Mouse (Mus musculus): ENCODE measurements around the gene Spns1. TPM values are rescaled to one million over a fixed set of nuclear protein-coding genes. Genes with fewer than 3 reads are reported as not detected.
"Not testable (repeated sequence)": the region's sequence is repeated elsewhere in the genome, so short reads cannot be mapped to it uniquely, and the experiment has no call there.

Spns1 gene
- polyA plus RNA-seq, 1 experiment from 2014 or later, result 80.1 TPM

DNA sequence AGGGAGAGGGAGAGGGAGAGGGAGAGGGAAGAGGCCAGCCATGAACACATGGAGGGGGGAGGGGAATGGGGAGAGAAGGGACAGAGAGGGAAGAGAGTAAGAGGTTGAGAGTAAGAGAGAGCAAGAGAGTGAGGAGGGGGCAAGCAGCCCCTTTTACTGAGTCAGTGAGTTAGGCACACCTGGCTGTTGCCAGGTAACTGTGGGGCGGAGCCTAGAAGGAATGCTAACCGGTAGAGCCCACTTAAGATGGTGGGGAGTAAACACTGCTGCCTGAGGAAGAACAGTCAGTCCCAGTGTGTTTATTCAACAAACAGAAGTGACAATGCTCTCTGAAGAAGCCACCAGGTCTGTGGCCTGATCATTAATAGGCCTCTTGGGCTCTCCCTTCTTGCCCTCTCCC lies 46.6 kb downstream of the Spns1 start:
- WGBS, result 63% methylated on average over 2 of the region's 2 CpGs
- Histone ChIP-seq H3K36me3 (ENCODE audit: control insufficient read depth, insufficient read depth) (no peaks in the 10 kb centered on the region), H3K9ac (replicated peaks; ENCODE audit: low read depth, low read length) (no peak overlapping the region), H3K4me2 (ENCODE audit: low read length) (no peak overlapping the region), H3K4me3 (replicated peaks; ENCODE audit: low read length) (no peak overlapping the region), H3K27ac (ENCODE audit: low read length) (no peak overlapping the region), H3K27me3 (replicated peaks; ENCODE audit: control insufficient read depth, insufficient read depth, low read length) (no peaks in the 10 kb centered on the region), H3K9me3 (ENCODE audit: control insufficient read depth, low read length) (no peaks in the 10 kb centered on the region), H3K4me1 (replicated peaks; ENCODE audit: control insufficient read depth, insufficient read depth, low read length) (no peaks in the 10 kb centered on the region)
- no peak for ATAC-seq

- Histone ChIP-seq H3K4me2 (ENCODE audit: low read length) (no peak overlapping the region), H3K9ac (replicated peaks; ENCODE audit: low read depth, low read length) (no peak overlapping the region), H3K27me3 (replicated peaks; ENCODE audit: control insufficient read depth, insufficient read depth, low read length) (no peaks in the 10 kb centered on the region), H3K4me1 (replicated peaks; ENCODE audit: control insufficient read depth, insufficient read depth, low read length) (no peaks in the 10 kb centered on the region), H3K9me3 (ENCODE audit: control insufficient read depth, low read length) (no peaks in the 10 kb centered on the region), H3K27ac (ENCODE audit: low read length) (no peak overlapping the region), H3K36me3 (ENCODE audit: control insufficient read depth, insufficient read depth) (no peaks in the 10 kb centered on the region), H3K4me3 (replicated peaks; ENCODE audit: low read length) (no peak overlapping the region)
- no peak for ATAC-seq
- WGBS, result 90% methylated on average over 9 of the region's 9 CpGs
These were observed 47.2 kb downstream of the Spns1 start for GRCm38 (mm10) chr7:126329907-126330645.

GRCm38 (mm10) chr7:126328848-126329247 lies 48.4 kb downstream of the Spns1 start:
- 96% methylated on average over 4 of the region's 6 CpGs for whole genome bisulfite sequencing
- ATAC-seq; H3K36me3 ChIP-seq (ENCODE audit: control insufficient read depth, insufficient read depth); H3K27ac ChIP-seq (ENCODE audit: low read length); H3K4me2 ChIP-seq (ENCODE audit: low read length); H3K9ac ChIP-seq (replicated peaks; ENCODE audit: low read depth, low read length); H3K4me3 ChIP-seq (replicated peaks; ENCODE audit: low read length); H3K27me3 ChIP-seq (replicated peaks; ENCODE audit: control insufficient read depth, insufficient read depth, low read length); H3K9me3 ChIP-seq (ENCODE audit: control insufficient read depth, low read length); H3K4me1 ChIP-seq (replicated peaks; ENCODE audit: control insufficient read depth, insufficient read depth, low read length): not testable (repeated sequence)

DNA sequence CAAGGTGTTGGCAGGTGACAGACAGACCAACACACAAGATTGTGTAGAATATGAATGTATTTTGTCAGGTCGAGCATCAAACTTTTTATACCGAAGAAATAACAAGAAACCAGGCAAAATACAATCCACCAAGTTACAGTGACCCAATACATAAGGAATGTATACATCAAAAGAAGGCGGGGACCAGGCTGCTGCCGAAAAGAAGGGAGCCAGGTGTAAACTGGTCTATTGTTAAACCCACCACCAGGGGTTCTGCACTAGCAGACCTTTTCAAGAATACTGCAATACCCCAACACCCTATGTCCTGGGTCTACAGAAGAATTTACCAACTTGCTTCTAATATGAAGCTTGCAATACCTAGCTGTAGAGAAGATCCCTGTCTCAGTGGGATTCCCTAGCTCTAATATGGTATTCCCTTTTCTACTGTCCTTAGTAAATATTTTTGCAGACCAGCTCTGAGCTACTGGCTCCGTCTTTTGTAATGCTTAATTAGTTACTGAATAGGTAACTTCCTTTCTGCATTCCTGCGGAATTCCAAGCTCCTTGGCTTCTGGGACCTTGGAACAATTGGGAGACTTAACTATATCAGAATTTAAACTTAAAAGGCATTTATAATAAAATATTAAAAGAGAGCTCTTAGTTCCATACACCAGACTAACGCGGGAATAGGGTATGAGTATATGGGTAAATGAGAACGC lies 51.5 kb downstream of the Spns1 start:
- not testable (repeated sequence) for H3K4me2 ChIP-seq (ENCODE audit: low read length); H3K4me3 ChIP-seq (replicated peaks; ENCODE audit: low read length); H3K9ac ChIP-seq (replicated peaks; ENCODE audit: low read depth, low read length); H3K4me1 ChIP-seq (replicated peaks; ENCODE audit: control insufficient read depth, insufficient read depth, low read length); ATAC-seq; H3K36me3 ChIP-seq (ENCODE audit: control insufficient read depth, insufficient read depth); H3K27ac ChIP-seq (ENCODE audit: low read length); H3K9me3 ChIP-seq (ENCODE audit: control insufficient read depth, low read length); H3K27me3 ChIP-seq (replicated peaks; ENCODE audit: control insufficient read depth, insufficient read depth, low read length)
- 16% methylated on average over 9 of the region's 9 CpGs for WGBS

DNA sequence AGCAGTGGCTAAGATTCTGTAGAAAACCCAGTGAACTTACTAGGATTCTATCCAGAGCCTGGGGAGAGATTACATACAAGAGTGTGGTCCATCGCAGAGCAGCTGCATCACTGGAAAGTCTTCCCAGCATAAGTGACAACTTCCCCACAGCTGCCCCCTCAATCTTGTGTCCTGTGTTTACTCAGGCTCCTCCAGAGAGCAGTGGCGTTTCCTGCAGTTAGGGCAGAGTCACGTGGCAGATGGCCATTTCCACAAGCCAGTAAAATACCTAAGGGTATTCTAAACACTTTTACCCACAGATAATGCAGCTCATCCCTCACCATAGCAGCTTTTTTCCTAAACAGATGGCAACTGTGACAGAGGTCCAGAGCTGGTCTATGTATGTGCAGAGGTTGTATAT lies 52.5 kb downstream of the Spns1 start:
- H3K27me3 ChIP-seq (replicated peaks; ENCODE audit: control insufficient read depth, insufficient read depth, low read length), result no peaks in the 10 kb centered on the region
- no peak for ATAC-seq
- H3K4me1 ChIP-seq (replicated peaks; ENCODE audit: control insufficient read depth, insufficient read depth, low read length), result no peaks in the 10 kb centered on the region

GRCm38 (mm10) chr7:126323729-126324128 lies 53.5 kb downstream of the Spns1 start:
- Histone ChIP-seq H3K27me3 (replicated peaks; ENCODE audit: control insufficient read depth, insufficient read depth, low read length) (no peaks in the 10 kb centered on the region), H3K9ac (replicated peaks; ENCODE audit: low read depth, low read length) (no peak overlapping the region), H3K4me1 (replicated peaks; ENCODE audit: control insufficient read depth, insufficient read depth, low read length) (no peaks in the 10 kb centered on the region), H3K27ac (ENCODE audit: low read length) (no peak overlapping the region), H3K9me3 (ENCODE audit: control insufficient read depth, low read length) (no peaks in the 10 kb centered on the region), H3K4me2 (ENCODE audit: low read length) (no peak overlapping the region), H3K36me3 (ENCODE audit: control insufficient read depth, insufficient read depth) (no peaks in the 10 kb centered on the region), H3K4me3 (replicated peaks; ENCODE audit: low read length) (no peak overlapping the region)
- ATAC-seq, result no peak
- 10% methylated on average over 11 of the region's 11 CpGs for WGBS

More for the DNA sequence above, 52.5 kb downstream of the Spns1 start:
- no peak overlapping the region for H3K4me2 ChIP-seq (ENCODE audit: low read length)
- H3K36me3 ChIP-seq (ENCODE audit: control insufficient read depth, insufficient read depth), result no peaks in the 10 kb centered on the region
- H3K4me3 ChIP-seq (replicated peaks; ENCODE audit: low read length), result no peak overlapping the region
- H3K9me3 ChIP-seq (ENCODE audit: control insufficient read depth, low read length), result no peaks in the 10 kb centered on the region
- no peak overlapping the region for H3K9ac ChIP-seq (replicated peaks; ENCODE audit: low read depth, low read length)
- no peak overlapping the region for H3K27ac ChIP-seq (ENCODE audit: low read length)
- 60% methylated on average over 3 of the region's 3 CpGs for WGBS

Small RNA genes lying within 50 kb of the gene (microRNA-seq; reads per million reads assigned to microRNA genes)
- gene Mir7058, result not detected

Other genes with a start within 250 kb of the Spns1 start
- gene Xpo6, start 176.9 kb downstream of the Spns1 start, polyA plus RNA-seq (2015; fragmentation: Nextera tagmentation; extraction: Ambion mirVana), result 48.5 and 51.9 TPM in 2 replicates
- 295 and 323 TPM in 2 replicates for gene Sbk1, start 104.8 kb downstream of the Spns1 start, polyA plus RNA-seq (2015; fragmentation: Nextera tagmentation; extraction: Ambion mirVana)
- gene Lat, start 7.9 kb downstream of the Spns1 start, polyA plus RNA-seq (2015; fragmentation: Nextera tagmentation; extraction: Ambion mirVana), result 0.77 and 0.98 TPM in 2 replicates
- 2.6 and 2.9 TPM in 2 replicates for gene Nfatc2ip, start 19.3 kb upstream of the Spns1 start, polyA plus RNA-seq (2015; fragmentation: Nextera tagmentation; extraction: Ambion mirVana)
- gene Cd19, start 37.4 kb upstream of the Spns1 start, polyA plus RNA-seq (2015; fragmentation: Nextera tagmentation; extraction: Ambion mirVana), result not detected in 2 replicates
- gene Rabep2, start 51.3 kb upstream of the Spns1 start, polyA plus RNA-seq (2015; fragmentation: Nextera tagmentation; extraction: Ambion mirVana), result 24.4 and 26.5 TPM in 2 replicates
- 0.30 and 0.51 TPM in 2 replicates for gene Atp2a1, start 85.7 kb upstream of the Spns1 start, polyA plus RNA-seq (2015; fragmentation: Nextera tagmentation; extraction: Ambion mirVana)
- gene Sh2b1, start 98.0 kb upstream of the Spns1 start, polyA plus RNA-seq (2015; fragmentation: Nextera tagmentation; extraction: Ambion mirVana), result 71.2 and 73.9 TPM in 2 replicates
- 131 and 140 TPM in 2 replicates for gene Tufm, start 109.9 kb upstream of the Spns1 start, polyA plus RNA-seq (2015; fragmentation: Nextera tagmentation; extraction: Ambion mirVana)
- 65.4 and 69.9 TPM in 2 replicates for gene Atxn2l, start 126.0 kb upstream of the Spns1 start, polyA plus RNA-seq (2015; fragmentation: Nextera tagmentation; extraction: Ambion mirVana)
- 181 and 190 TPM in 2 replicates for gene Eif3c, start 189.0 kb upstream of the Spns1 start, polyA plus RNA-seq (2015; fragmentation: Nextera tagmentation; extraction: Ambion mirVana)
- gene Apobr, start 207.5 kb upstream of the Spns1 start, polyA plus RNA-seq (2015; fragmentation: Nextera tagmentation; extraction: Ambion mirVana), result 0.29 and 0.77 TPM in 2 replicates
- 34.4 and 37.3 TPM in 2 replicates for gene Cln3, start 208.4 kb upstream of the Spns1 start, polyA plus RNA-seq (2015; fragmentation: Nextera tagmentation; extraction: Ambion mirVana)
- gene Il27, start 217.5 kb upstream of the Spns1 start, polyA plus RNA-seq (2015; fragmentation: Nextera tagmentation; extraction: Ambion mirVana), result not detected in 2 replicates

Data from forebrain, embryonic 16.5 days (tissue).